Mouse (Mus musculus): ENCODE measurements around the gene Lrrfip1.

- no peak for TF ChIP-seq POLR2A (IDR thresholded peaks at IDR 0.05; ENCODE audit: control insufficient read depth, low read depth, low read length)
- TF ChIP-seq CTCF (IDR thresholded peaks at IDR 0.05; ENCODE audit: control insufficient read depth, insufficient read depth, insufficient replicate concordance, low read depth, low read length): no peak
Observed at GRCm38 (mm10) chr1:91013803-91014202, 15.3 kb downstream of the Lrrfip1 start.
